Mouse (Mus musculus) gastrocnemius, adult 2 months (tissue): Measurements from ENCODE around the gene Ncoa3. TPM values are rescaled to one million over a fixed set of nuclear protein-coding genes. Genes with fewer than 3 reads are reported as not detected.

Experiments used
- DNase-seq: peaks from one replicate; pipeline ENCODE4 v3.0.0; 2022
- H3K27ac ChIP-seq: fragments of 200-600 bp; 2 replicates; pipeline ENCODE4 v1.8.1; 2022; ENCODE audit warnings: mild to moderate bottlenecking
- H3K4me3 ChIP-seq: fragments of 200-600 bp; 2 replicates; pipeline ENCODE4 v1.8.1; 2022; ENCODE audit warnings: mild to moderate bottlenecking, moderate library complexity
- CTCF ChIP-seq: fragments of 200-600 bp; IDR thresholded peaks from 2 replicates; pipeline ENCODE4 v1.8.1; 2022; ENCODE audit warnings: antibody characterized with exemption, mild to moderate bottlenecking, moderate library complexity
- intact Hi-C: fragments of 180-260 bp; cut with DNase I; formaldehyde crosslinking; loops from one replicate; pipeline ENCODE4 v1.15.1; 2025
- total RNA-seq, 2 experiments: library from RNA; stranded (reverse); gene quantifications; 2 replicates each; pipeline ENCODE4 v1.2.3; 2021

Gene Ncoa3
- total RNA-seq, 2 experiments from 2014 or later = 21.0 to 24.8 TPM

DNA sequence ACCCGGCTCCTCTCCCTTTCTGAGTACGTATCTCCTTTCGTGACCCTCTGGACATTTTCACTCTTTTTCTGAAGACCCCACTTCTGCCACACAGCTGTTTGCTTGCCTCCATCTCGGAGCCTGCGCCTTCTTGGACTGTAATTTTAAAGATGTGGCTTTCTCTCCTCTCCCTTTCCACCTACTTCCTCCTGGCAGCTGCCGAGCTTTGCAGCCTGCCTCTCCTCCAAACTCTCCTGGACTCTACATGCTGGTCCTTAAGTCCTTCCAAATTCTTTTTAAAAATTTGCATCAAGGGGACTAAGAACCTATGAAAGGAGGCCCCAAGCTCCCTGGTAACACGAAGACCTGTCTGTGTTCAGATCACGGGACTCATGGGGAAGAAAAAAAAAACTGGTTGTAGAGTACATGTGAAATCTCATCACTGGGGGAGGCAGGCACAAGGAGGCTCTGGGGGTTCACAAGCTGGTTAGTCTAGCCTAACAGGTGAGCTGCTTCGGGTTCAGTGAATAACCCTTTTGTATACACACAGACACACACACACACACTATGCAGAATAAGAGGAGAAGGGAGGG is 35.1 kb upstream of the Ncoa3 start:
- TF ChIP-seq CTCF = no peak
- intact Hi-C loops = no loop called here
- Histone ChIP-seq H3K27ac (no peak overlapping the region), H3K4me3 (no peak overlapping the region)
- DNase-seq = no peak

DNA sequence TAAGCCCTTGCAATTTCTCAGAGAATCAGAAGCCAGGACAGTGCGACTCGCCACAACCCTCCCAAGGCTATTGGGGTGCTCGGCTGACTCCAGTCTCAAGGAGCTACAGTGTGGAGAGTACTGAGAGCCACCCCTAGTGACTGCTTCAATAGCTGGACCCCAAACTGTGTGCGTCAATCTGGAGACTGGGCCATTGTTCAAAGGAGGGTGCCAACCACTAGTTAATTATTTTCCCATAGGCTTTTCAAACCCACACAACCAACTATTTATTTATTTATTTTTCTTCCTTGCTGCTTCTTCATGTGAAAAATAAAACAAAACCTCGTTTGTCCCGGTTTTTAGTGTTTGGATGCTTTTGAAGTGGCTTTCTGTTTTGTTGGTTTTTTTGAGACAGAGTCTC is 33.9 kb upstream of the Ncoa3 start:
- DNase-seq = no peak
- no peak for TF ChIP-seq CTCF
- H3K4me3 ChIP-seq = no peak overlapping the region
- H3K27ac ChIP-seq = no peak overlapping the region
- intact Hi-C loops = no loop called here

DNA sequence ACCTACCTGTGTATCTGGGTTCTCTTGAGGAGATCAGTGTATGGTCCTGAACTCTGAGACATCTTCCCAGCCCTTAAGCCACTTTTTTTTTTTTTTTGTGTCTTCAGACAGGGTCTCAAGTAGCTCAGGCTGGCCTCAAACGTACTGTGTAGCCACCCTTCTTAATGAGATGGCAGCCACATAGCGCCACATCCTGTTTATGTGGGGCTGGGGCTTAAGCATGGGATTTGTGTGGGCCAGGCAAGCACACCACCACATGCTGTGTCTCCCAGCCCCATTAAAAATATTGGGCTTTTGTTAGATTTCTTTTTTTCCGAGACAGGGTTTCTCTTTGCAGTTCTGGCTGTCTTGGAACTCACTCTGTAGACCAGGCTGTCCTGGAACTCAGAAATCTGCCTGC is 31.7 kb upstream of the Ncoa3 start:
- intact Hi-C loops = no loop called here
- DNase-seq = no peak

DNA sequence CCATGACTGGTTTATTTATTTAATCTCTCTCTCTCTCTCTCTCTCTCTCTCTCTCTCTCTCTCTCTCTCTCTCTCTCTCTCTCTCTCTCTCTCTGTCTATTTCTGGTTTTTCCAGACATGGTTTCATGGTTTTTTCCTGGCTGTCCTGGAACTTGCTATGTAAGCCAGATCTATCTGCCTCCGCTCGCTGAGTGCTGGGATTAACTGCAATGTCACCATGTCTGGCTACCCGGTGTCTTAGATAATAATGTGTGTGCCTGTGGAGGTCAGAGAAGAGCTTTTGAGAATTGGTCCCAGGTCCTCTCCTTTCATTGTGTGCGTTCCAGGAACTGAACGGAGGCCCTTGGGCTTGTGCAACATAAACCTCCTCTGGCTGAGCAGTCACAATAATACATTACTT is 29.6 kb upstream of the Ncoa3 start:
- no peak overlapping the region for H3K27ac ChIP-seq
- DNase-seq = no peak
- intact Hi-C loops = no loop called here
- TF ChIP-seq CTCF = no peak
- H3K4me3 ChIP-seq = no peak overlapping the region

More for the DNA sequence above, 31.7 kb upstream of the Ncoa3 start:
- Histone ChIP-seq H3K27ac (no peak overlapping the region), H3K4me3 (no peak overlapping the region)
- no peak for TF ChIP-seq CTCF

DNA sequence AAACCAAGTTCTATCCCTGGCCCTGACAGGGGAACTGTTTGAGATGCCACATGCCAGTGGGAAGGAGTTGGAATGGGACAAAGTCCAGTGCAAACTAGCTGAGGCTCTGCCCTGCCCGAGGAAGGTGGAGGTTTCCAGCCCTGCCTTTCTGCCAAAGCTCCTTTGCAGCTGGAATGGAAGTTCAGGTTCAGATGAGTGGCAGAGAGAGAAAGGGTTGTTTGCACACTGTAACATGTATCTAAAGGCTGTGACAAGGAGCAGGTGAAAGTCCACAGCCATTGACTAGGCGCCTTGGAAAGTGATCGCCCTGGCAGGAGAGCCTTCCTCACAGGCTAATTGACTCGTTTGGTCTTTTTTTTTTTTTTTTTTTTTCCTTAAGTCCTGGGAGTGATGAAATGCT is 28.3 kb upstream of the Ncoa3 start:
- no peak for DNase-seq
- no peak for TF ChIP-seq CTCF
- H3K4me3 ChIP-seq = no peak overlapping the region
- peak overlapping the region; percentile 20; the same call in 1 of the 2 replicates for H3K27ac ChIP-seq
- intact Hi-C loops = no loop called here

DNA sequence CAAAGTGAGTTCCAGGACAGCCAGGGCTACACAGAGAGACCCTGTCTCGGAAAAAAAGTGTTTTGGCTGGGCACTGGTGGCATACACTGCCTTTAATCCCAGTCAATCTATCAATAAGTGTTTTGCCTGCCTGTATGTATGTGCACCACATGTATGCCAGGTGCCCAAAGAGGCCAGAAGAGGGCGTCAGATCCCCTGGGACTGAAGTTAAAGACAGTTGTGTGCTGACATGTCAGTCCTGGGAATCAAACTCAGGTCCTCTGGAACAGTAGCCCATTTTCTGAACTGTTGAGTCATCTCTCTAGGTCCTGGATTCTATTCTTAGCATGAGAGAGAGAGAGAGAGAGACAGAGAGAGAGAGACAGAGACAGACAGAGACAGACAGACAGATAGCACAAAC is 25.4 kb upstream of the Ncoa3 start:
- no peak overlapping the region for H3K27ac ChIP-seq
- no peak for DNase-seq
- H3K4me3 ChIP-seq = no peak overlapping the region
- TF ChIP-seq CTCF = no peak
- intact Hi-C loops = no loop called here

DNA sequence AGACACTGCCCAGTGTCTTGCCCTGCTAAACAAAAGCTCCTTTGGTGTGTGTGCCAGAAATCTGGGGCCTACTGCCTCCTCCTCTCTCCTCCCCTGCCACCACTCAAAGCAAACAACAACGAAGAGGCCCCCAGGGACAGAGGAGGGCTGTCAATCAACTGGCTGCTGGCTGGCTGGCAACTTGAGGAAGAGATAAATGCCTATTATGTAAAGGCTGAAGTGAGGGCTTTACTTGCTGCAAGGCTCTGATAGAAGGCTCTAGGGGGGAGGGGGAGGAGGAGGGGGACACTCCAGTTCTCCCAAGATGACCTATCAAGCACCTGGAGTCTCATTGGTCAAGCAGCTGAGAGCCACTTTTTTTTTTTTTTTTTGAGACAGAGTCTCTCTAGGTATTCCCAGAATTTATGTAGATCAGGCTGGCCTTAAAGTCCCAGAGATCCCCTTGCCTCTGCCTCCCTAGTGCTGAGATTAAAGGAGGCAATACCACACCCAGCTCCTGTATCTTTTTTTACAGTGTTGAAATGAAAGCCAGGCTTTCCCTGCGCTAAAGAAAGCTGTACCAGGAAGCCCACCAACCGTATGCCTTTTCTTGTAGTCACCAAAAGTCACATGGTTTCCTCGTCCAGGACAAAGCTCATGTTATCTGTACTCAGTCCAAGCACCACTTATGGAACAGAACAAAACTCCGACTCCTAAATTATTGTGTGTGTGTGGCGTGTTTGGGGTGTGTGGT is 24.4 kb upstream of the Ncoa3 start:
- no peak for TF ChIP-seq CTCF
- intact Hi-C loops = no loop called here
- no peak overlapping the region for H3K4me3 ChIP-seq
- H3K27ac ChIP-seq = peak overlapping the region; percentile 57; the same call in 1 of the 2 replicates
- DNase-seq = no peak

DNA sequence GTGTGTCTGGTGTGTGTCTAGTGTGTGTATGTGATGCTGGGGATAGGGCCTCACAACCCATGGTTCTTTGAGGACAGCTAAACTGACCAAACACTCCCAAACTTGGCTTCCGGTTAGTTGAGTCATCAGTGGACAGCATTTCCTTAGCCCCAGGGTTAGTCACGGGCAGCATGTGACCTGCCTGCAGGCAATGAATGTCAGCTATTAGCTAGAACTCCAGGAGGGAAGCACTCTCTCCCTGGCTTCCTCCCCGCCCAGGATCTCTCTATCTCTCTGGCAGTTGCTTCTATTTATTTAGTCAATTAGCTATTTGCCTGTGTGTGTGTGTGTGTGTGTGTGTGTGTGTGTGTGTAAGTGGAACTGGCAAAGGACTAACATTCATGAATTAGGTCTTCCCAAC is 23.6 kb upstream of the Ncoa3 start:
- DNase-seq = peak; percentile 54
- Histone ChIP-seq H3K27ac (peak overlapping the region; percentile 57), H3K4me3 (no peak overlapping the region)
- intact Hi-C loops = no loop called here
- no peak for TF ChIP-seq CTCF

DNA sequence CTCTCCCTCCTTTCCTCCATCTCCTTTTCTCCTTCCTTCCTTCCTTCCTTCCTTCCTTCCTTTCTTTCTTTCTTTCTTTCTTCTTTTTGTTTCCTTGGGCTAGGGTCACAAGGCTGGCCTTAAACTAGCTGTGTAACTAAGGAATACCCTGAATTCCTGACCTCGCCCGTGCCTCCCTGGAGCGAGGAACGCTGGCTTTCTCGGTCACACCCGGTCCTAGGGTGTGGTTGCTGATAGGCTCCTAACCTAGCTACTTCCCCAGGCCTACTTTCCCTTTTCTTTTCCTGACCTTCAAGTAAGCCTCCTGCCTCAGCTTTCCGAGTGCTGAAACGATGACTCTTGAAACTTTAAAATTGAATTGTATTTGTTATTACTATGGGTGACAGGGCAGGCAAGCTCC is 23.0 kb upstream of the Ncoa3 start:
- intact Hi-C loops = no loop called here
- Histone ChIP-seq H3K4me3 (no peak overlapping the region), H3K27ac (peak overlapping the region; percentile 57)
- TF ChIP-seq CTCF = no peak
- no peak for DNase-seq

DNA sequence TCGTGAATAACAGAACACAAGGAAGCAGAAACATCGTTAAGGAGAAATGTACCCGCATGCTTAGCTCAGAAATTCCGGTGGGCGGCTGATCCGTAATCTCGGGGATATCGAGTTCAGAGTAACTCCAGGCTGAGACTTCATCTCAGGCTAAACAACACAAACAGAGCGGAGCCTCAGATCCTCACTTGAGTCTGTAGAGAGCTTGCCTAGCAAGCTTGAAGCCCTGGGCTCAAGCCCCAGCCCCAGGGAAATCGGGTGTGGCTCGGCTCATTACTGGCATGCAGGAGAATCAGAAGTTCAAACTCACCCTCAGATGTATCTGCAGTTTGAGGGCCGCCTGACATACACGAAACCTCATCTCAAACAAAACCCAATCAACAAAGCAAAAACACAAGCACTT is 22.5 kb upstream of the Ncoa3 start:
- DNase-seq = no peak
- H3K27ac ChIP-seq = no peak overlapping the region
- TF ChIP-seq CTCF = no peak
- intact Hi-C loops = no loop called here
- H3K4me3 ChIP-seq = no peak overlapping the region

DNA sequence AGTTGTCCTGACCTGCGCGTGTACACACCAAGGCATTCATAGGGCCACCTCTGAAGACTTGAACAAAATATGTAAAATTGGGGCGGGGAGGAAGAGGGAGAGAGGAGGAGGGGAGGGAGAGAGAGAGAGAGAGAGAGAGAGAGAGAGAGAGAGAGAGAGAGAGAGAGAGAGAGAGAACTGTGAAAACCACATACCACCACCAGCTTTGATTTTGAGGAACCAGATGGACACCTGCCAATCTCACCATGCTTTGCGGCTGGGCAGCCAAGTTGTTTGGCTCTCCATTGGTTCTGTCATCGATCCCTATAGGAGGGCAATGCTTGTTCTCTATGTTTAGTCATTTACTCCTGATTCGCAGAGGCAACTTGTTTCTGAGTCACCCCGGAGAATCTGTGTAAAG is 21.7 kb upstream of the Ncoa3 start:
- no peak for TF ChIP-seq CTCF
- Histone ChIP-seq H3K4me3 (no peak overlapping the region), H3K27ac (no peak overlapping the region)
- intact Hi-C loops = no loop called here
- no peak for DNase-seq

DNA sequence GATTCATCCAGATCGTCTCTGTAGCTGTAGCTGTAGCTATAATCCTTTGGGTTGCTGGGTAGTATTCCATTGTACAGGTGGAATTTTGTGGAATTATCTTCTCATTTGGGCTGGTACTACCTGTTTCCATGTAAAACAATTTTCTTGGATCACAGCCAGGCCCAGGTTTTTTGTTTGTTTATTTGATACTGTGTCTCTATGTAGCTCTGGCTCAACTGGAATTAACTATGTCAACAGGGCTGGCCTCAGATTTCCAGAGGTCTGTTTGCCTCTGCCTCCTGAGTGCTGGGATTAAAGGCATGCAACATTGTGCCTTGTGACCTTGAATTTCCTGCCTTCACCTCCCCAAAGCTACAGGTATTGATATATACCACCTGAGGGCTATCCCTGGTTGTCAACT is 18.1 kb upstream of the Ncoa3 start:
- Histone ChIP-seq H3K27ac (no peak overlapping the region), H3K4me3 (no peak overlapping the region)
- TF ChIP-seq CTCF = no peak
- DNase-seq = no peak
- intact Hi-C loops = no loop called here

DNA sequence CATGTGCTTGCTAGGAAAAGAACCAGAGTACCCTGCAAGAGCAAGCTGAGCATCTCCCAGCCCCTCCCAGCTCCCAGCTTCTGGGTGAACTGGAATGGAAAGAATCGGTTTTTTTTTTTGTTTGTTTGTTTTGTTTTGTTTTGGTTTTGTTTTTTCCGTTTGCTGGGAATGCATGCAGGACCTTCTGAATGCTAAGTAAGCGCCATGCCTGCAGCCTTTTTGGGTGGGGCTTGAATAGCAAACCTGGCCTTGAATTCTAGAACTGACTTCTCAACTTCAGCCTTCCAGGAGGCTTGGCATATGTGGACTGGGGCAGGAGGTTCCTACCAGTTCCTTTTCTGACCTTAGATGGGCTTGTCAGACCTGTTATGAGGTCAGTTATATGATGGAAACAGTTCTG is 16.2 kb upstream of the Ncoa3 start:
- TF ChIP-seq CTCF = no peak
- intact Hi-C loops = no loop called here
- DNase-seq = no peak
- no peak overlapping the region for H3K4me3 ChIP-seq
- peak overlapping the region; percentile 74 for H3K27ac ChIP-seq

DNA sequence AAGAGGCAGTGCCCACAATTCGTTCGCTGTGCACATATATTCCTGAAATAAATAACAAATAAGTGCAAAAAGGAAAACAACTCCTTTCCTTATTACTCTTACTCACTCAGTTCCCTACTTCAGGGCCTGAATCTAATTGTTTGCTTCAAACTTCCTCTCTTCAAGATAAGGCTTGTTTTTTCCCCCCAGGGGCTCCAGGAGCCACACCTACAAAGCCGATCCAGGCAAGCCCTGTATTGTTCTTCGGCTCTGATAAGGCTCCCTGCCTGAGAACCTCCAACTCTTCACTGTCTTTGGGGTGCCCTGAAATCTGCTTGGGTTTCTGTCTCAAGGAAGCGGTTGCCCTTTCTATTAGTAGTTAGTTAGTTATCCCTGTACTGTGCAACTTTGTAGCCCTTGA is 15.6 kb upstream of the Ncoa3 start:
- intact Hi-C loops = no loop called here
- Histone ChIP-seq H3K4me3 (no peak overlapping the region), H3K27ac (peak overlapping the region; percentile 74)
- no peak for DNase-seq
- no peak for TF ChIP-seq CTCF
